Mouse (Mus musculus) left cerebral cortex, postnatal 14 days (tissue): ENCODE results near the gene Scimp. TPM values are rescaled to one million over a fixed set of nuclear protein-coding genes. Genes with fewer than 3 reads are reported as not detected.
A peak's percentile ranks its signal among the peaks of the same experiment; 100 is the strongest.

Source experiments
- DNase-seq, 2 experiments: peaks; one replicate each; pipeline ENCODE4 v3.0.0; 2021 to 2022; ENCODE audit warnings: low spot score in 2 of 2, mixed read lengths in 1 of 2
- intact Hi-C: fragments of 180-260 bp; cut with DNase I; formaldehyde crosslinking; loops from one replicate; pipeline ENCODE4 v1.15.1; 2025
- long read RNA-seq, 2 experiments: library from polyadenylated mRNA; stranded (forward); transcript quantifications; one replicate each; pipeline ENCODE4 v2.0.0; 2021
- total RNA-seq, 2 experiments: library from RNA; stranded (reverse); gene quantifications; 2 replicates each; pipeline ENCODE4 v1.2.3; 2021

Scimp gene
- total RNA-seq = not detected
- long read RNA-seq, experiment 1 = 0 reads
- long read RNA-seq, experiment 2 = 0 reads

GRCm38 (mm10) chr11:70812365-70812764, at the start of gene Scimp:
Scimp (minus strand) TSS chr11:70812586.
- DNase-seq = no peak
- intact Hi-C loops = no loop called here

- intact Hi-C loops = no loop called here
- no peak for DNase-seq
These were observed 48.0 kb upstream of the Scimp start for GRCm38 (mm10) chr11:70860371-70860770.

GRCm38 (mm10) chr11:70846029-70846428, 33.6 kb upstream of the Scimp start:
- intact Hi-C loops = no loop called here
- DNase-seq = no peak

GRCm38 (mm10) chr11:70845457-70845978, 33.1 kb upstream of the Scimp start:
- no peak for DNase-seq
- intact Hi-C loops = no loop called here

- peak; percentile 93 to 96 for DNase-seq
- intact Hi-C loops = no loop called here
These were observed 32.4 kb upstream of the Scimp start, which contains the start of gene Rabep1 for GRCm38 (mm10) chr11:70844559-70845456. Rabep1 (plus strand) TSS chr11:70844778.

GRCm38 (mm10) chr11:70843701-70844551, 31.5 kb upstream of the Scimp start:
- DNase-seq = no peak
- intact Hi-C loops = no loop called here

- intact Hi-C loops = no loop called here
- DNase-seq = no peak
These were observed 30.6 kb upstream of the Scimp start for GRCm38 (mm10) chr11:70842983-70843382.

GRCm38 (mm10) chr11:70838610-70839009, 26.2 kb upstream of the Scimp start:
- intact Hi-C loops = no loop called here
- DNase-seq = no peak

- intact Hi-C loops = no loop called here
- DNase-seq = no peak
These were observed 24.6 kb upstream of the Scimp start for GRCm38 (mm10) chr11:70837031-70837430.

GRCm38 (mm10) chr11:70835381-70835831, 23.0 kb upstream of the Scimp start:
- peak in 1 of 2 experiments; percentile 52 for DNase-seq
- intact Hi-C loops = no loop called here

GRCm38 (mm10) chr11:70833831-70834230, 21.4 kb upstream of the Scimp start:
- DNase-seq = no peak
- intact Hi-C loops = no loop called here

- no peak for DNase-seq
- intact Hi-C loops = no loop called here
These were observed 21.0 kb upstream of the Scimp start for GRCm38 (mm10) chr11:70833408-70833807.

GRCm38 (mm10) chr11:70831201-70831600, 18.8 kb upstream of the Scimp start:
- intact Hi-C loops = no loop called here
- DNase-seq = no peak

GRCm38 (mm10) chr11:70828975-70829615, 16.7 kb upstream of the Scimp start:
- no peak for DNase-seq
- intact Hi-C loops = no loop called here

GRCm38 (mm10) chr11:70826207-70826606, 13.8 kb upstream of the Scimp start:
- intact Hi-C loops = no loop called here
- DNase-seq = no peak

GRCm38 (mm10) chr11:70821728-70822591, 9.6 kb upstream of the Scimp start:
- DNase-seq = no peak
- intact Hi-C loops = no loop called here

- no peak for DNase-seq
- intact Hi-C loops = no loop called here
These were observed 7.7 kb upstream of the Scimp start for GRCm38 (mm10) chr11:70820120-70820519.

GRCm38 (mm10) chr11:70816770-70817169, 4.4 kb upstream of the Scimp start:
- intact Hi-C loops = no loop called here
- no peak for DNase-seq
